ENCODE assay signal across 10 mouse cellular contexts in the genomic region with DNA sequence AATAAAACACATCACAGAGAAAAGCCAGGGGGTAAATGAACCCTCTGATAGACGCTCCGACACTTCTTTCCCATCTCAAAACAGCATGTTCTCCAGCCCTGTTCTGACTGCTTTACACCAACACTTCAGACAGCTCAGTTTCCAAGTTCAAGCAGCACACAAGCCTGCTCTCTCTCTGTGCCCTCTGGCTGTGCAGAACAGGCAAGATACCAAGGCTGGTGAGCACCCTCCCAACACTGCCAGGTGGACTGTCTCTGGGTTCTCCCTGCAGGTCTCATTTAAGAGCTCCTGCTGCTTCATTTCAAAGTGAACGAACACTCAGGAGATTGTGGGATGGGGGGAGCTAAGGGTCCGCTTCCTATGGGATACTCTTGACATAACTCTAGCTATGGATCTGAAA. TPM values are rescaled to one million over a fixed set of nuclear protein-coding genes. Genes with fewer than 3 reads are reported as not detected.
DNase-seq lines count a peak whose midpoint lies in the region; ATAC-seq and TF ChIP-seq lines count a peak whose summit lies in the region.
"Had no signal": no experiment of that assay in that cellular context is flagged by ENCODE, and none has a peak within 500 bp of the region (broad histone marks: within the 10 kb centered on the region; RNA-seq: fewer than 3 reads in every experiment).

No protein-coding gene starts in this region.

- WGBS in kidney, embryonic 15.5 days: 53% methylated on average over 4 of the region's 4 CpGs
- whole genome bisulfite sequencing in embryonic facial prominence, embryonic 13.5 days: 69% methylated on average over 4 of the region's 4 CpGs
- 37% methylated on average over 4 of the region's 4 CpGs for WGBS in hindbrain, postnatal 0 days

- H3K9ac ChIP-seq in kidney, embryonic 15.5 days: peak overlapping the region; percentile 94
- peak overlapping the region; percentile 96 for H3K9ac ChIP-seq in embryonic facial prominence, embryonic 13.5 days
- H3K9ac ChIP-seq in hindbrain, postnatal 0 days (replicated peaks; ENCODE audit: low read length): peak overlapping the region; percentile 90

- H3K27ac ChIP-seq in kidney, embryonic 15.5 days: no peak overlapping the region
- no peak overlapping the region for H3K27ac ChIP-seq in embryonic facial prominence, embryonic 13.5 days
- H3K27ac ChIP-seq in hindbrain, postnatal 0 days: no peak overlapping the region

- ATAC-seq in kidney, embryonic 15.5 days (replicated peaks; ENCODE audit: low FRiP score): no peak
- no peak for ATAC-seq in embryonic facial prominence, embryonic 13.5 days (ENCODE audit: insufficient number of reproducible peaks, insufficient read depth, low FRiP score, low TSS enrichment, low read depth)
- ATAC-seq in hindbrain, postnatal 0 days: no peak

- TF ChIP-seq CTCF in hindbrain, postnatal 0 days (IDR thresholded peaks at IDR 0.05; ENCODE audit: low read depth): no peak

- peaks cover 55% of the 10 kb centered on the region for H3K79me2 ChIP-seq in myocyte (ENCODE audit: control insufficient read depth, insufficient read depth)

- no peaks in the 10 kb centered on the region for H3K27me3 ChIP-seq in kidney, embryonic 15.5 days
- H3K27me3 ChIP-seq in embryonic facial prominence, embryonic 13.5 days: no peaks in the 10 kb centered on the region
- H3K27me3 ChIP-seq in hindbrain, postnatal 0 days (ENCODE audit: insufficient read depth, low read length): no peaks in the 10 kb centered on the region
- no peaks in the 10 kb centered on the region for H3K27me3 ChIP-seq in myocyte (ENCODE audit: control insufficient read depth, insufficient read depth, insufficient read length)

- peak overlapping the region; percentile 91 for H3K4me3 ChIP-seq in kidney, embryonic 15.5 days (replicated peaks)
- H3K4me3 ChIP-seq in embryonic facial prominence, embryonic 13.5 days: peak overlapping the region; percentile 92
- H3K4me3 ChIP-seq in hindbrain, postnatal 0 days (ENCODE audit: low read length): peak overlapping the region; percentile 90
- H3K4me3 ChIP-seq in myocyte: peak overlapping the region; percentile 79

- H3ac ChIP-seq in myocyte (ENCODE audit: control insufficient read depth, insufficient read length): peak overlapping the region; percentile 61

- no peaks in the 10 kb centered on the region for H3K36me3 ChIP-seq in kidney, embryonic 15.5 days
- no peaks in the 10 kb centered on the region for H3K36me3 ChIP-seq in embryonic facial prominence, embryonic 13.5 days
- no peaks in the 10 kb centered on the region for H3K36me3 ChIP-seq in hindbrain, postnatal 0 days (ENCODE audit: insufficient read depth, low read length)
- no peaks in the 10 kb centered on the region for H3K36me3 ChIP-seq in myocyte (ENCODE audit: control insufficient read depth, insufficient read depth)

- intact Hi-C loops in gastrocnemius, postnatal 14 days (cut with DNase I; ENCODE audit: low total_unique reads): no loop called here

- H3K4me2 ChIP-seq in kidney, embryonic 15.5 days: peak overlapping the region; percentile 79
- H3K4me2 ChIP-seq in embryonic facial prominence, embryonic 13.5 days: peak overlapping the region; percentile 89
- peak overlapping the region; percentile 86 for H3K4me2 ChIP-seq in hindbrain, postnatal 0 days (ENCODE audit: low read depth, low read length)
- H3K4me2 ChIP-seq in myocyte (ENCODE audit: low read depth): peak overlapping the region; percentile 93

- peaks cover 53% of the 10 kb centered on the region for H3K4me1 ChIP-seq in kidney, embryonic 15.5 days
- peaks cover 53% of the 10 kb centered on the region for H3K4me1 ChIP-seq in embryonic facial prominence, embryonic 13.5 days
- H3K4me1 ChIP-seq in hindbrain, postnatal 0 days (ENCODE audit: insufficient read depth, low read length): peaks cover 32% of the 10 kb centered on the region

- no peak for TF ChIP-seq POLR2A in myocyte (IDR thresholded peaks at IDR 0.05; ENCODE audit: insufficient read length, low read depth)

- no peaks in the 10 kb centered on the region for H3K9me3 ChIP-seq in kidney, embryonic 15.5 days (replicated peaks)
- H3K9me3 ChIP-seq in embryonic facial prominence, embryonic 13.5 days: 0 out of 2 replicates have a peak, but pooled peaks cover 3% of the 10 kb centered on the region
- H3K9me3 ChIP-seq in hindbrain, postnatal 0 days (ENCODE audit: low read length): no peaks in the 10 kb centered on the region

- no peak for DNase-seq in kidney, postnatal 36 days
- no peak for DNase-seq in hindbrain, postnatal 0 days (ENCODE audit: low spot score)
- no peak for DNase-seq in gastrocnemius, postnatal 14 days
- DNase-seq in adipocyte (ENCODE audit: low spot score): no peak
- DNase-seq in layer of hippocampus, adult 9-11 months: no peak
- DNase-seq: kidney, adult 11 months; thymus, adult 18-20 months had no signal

TF ChIP-seq in myocyte, 11 proteins besides CTCF, POLR2A, EP300 and RAD21:
- TF ChIP-seq MYOG (IDR thresholded peaks at IDR 0.05; ENCODE audit: control insufficient read depth in 1 of 3, insufficient read depth in 1 of 3, insufficient read length in 2 of 3, low read depth in 2 of 3) (no peak), TCF12 (IDR thresholded peaks at IDR 0.05; ENCODE audit: insufficient read depth, poor library complexity, severe bottlenecking) (no peak), USF1 (IDR thresholded peaks at IDR 0.05; ENCODE audit: low read depth) (no peak), POLR2AphosphoS2 (IDR thresholded peaks at IDR 0.05; ENCODE audit: insufficient read length, low read depth) (no peak), REST (IDR thresholded peaks at IDR 0.05; ENCODE audit: insufficient read depth, insufficient read length) (no peak), MYOD1 (IDR thresholded peaks at IDR 0.05; ENCODE audit: control insufficient read depth in 1 of 3, insufficient read length in 2 of 3, low read depth in 2 of 3) (no peak), CEBPB (IDR thresholded peaks at IDR 0.05; ENCODE audit: insufficient read depth, poor library complexity, severe bottlenecking) (no peak), TCF3 (IDR thresholded peaks at IDR 0.05; ENCODE audit: insufficient read length, low read depth) (no peak), MAX (IDR thresholded peaks at IDR 0.05; ENCODE audit: low read depth) (no peak), SRF (IDR thresholded peaks at IDR 0.05; ENCODE audit: control insufficient read depth, insufficient read length, low read depth) (no peak), E2F4 (IDR thresholded peaks at IDR 0.05; ENCODE audit: insufficient read depth) (no peak)

RNA-seq across cellular contexts. Expression of a gene that starts 1.5 kb away (rescaled TPM):
- polyA plus RNA-seq in kidney, embryonic 15.5 days (2015; fragmentation: Nextera tagmentation; extraction: Ambion mirVana): 138 and 139 TPM in 2 replicates
- polyA plus RNA-seq in embryonic facial prominence, embryonic 13.5 days (2015; fragmentation: Nextera tagmentation; extraction: Ambion mirVana): 156 and 166 TPM in 2 replicates
- total RNA-seq in hindbrain, postnatal 0 days (2014; rRNA removed): 72.3 and 74.5 TPM in 2 replicates
- 126 and 127 TPM in 2 replicates for polyA plus RNA-seq in hindbrain, postnatal 0 days (2015; fragmentation: Nextera tagmentation; extraction: Ambion mirVana)
- 39.9 TPM for polyA plus RNA-seq in myocyte (2012; fragmentation: generic; extraction: Trizol)
- 10 to 100 TPM in 1 of 2 experiments, 1 to 10 TPM in 1; 9.7 to 13.1 TPM for total RNA-seq in gastrocnemius, postnatal 14 days (2021)

RNA-seq across cellular contexts. Expression of a gene that starts 56.7 kb away (rescaled TPM):
- 9.0 and 10.5 TPM in 2 replicates for polyA plus RNA-seq in kidney, embryonic 15.5 days (2015; fragmentation: Nextera tagmentation; extraction: Ambion mirVana)
- 13.5 and 14.6 TPM in 2 replicates for polyA plus RNA-seq in embryonic facial prominence, embryonic 13.5 days (2015; fragmentation: Nextera tagmentation; extraction: Ambion mirVana)
- total RNA-seq in hindbrain, postnatal 0 days (2014; rRNA removed): 17.5 and 25.3 TPM in 2 replicates
- polyA plus RNA-seq in hindbrain, postnatal 0 days (2015; fragmentation: Nextera tagmentation; extraction: Ambion mirVana): 7.8 and 9.3 TPM in 2 replicates
- 51.9 TPM for polyA plus RNA-seq in myocyte (2012; fragmentation: generic; extraction: Trizol)
- total RNA-seq in gastrocnemius, postnatal 14 days (2021): 10 to 100 TPM; 22.4 to 30.3 TPM
